Mouse (Mus musculus) liver, postnatal 0 days (tissue): Measurements from ENCODE around the gene Kat2a. TPM values are rescaled to one million over a fixed set of nuclear protein-coding genes. Genes with fewer than 3 reads are reported as not detected.

Source experiments
- ATAC-seq: fragments of 200-750 bp; cut with Nextera tagmentation; 2 replicates; pipeline ENCODE4 v1.8.0; 2017; ENCODE audit warnings: mild to moderate bottlenecking, moderate library complexity
- DNase-seq: peaks from one replicate; pipeline ENCODE4 v3.0.0-alpha.2; 2016
- H3K27ac ChIP-seq: fragments of 300-500 bp; sonication (generic); 2 replicates; pipeline ENCODE4 v1.5.1; 2014; ENCODE audit warnings: antibody characterized with exemption, moderate library complexity, mild to moderate bottlenecking, low read depth
- H3K27me3 ChIP-seq: fragments of 300-500 bp; sonication (generic); 2 replicates; pipeline ENCODE4 v1.6.1; 2014; ENCODE audit warnings: low read length, control low read depth, mixed read lengths; ENCODE audit not compliant: insufficient read depth
- H3K36me3 ChIP-seq: fragments of 300-500 bp; sonication (generic); replicated peaks from 2 replicates; pipeline ENCODE4 v1.6.1; 2014; ENCODE audit warnings: mild to moderate bottlenecking, control low read depth, low read length, moderate library complexity, mixed read lengths; ENCODE audit not compliant: insufficient read depth
- H3K4me1 ChIP-seq: fragments of 300-500 bp; sonication (generic); 2 replicates; pipeline ENCODE4 v1.6.1; 2014; ENCODE audit warnings: antibody characterized with exemption, mild to moderate bottlenecking, control low read depth; ENCODE audit not compliant: insufficient read depth
- H3K4me2 ChIP-seq: fragments of 300-500 bp; sonication (generic); 2 replicates; pipeline ENCODE4 v1.6.1; 2014; ENCODE audit warnings: low read depth, mild to moderate bottlenecking, low read length, moderate library complexity, mixed read lengths
- H3K4me3 ChIP-seq: fragments of 300-500 bp; sonication (generic); 2 replicates; pipeline ENCODE4 v1.5.1; 2014; ENCODE audit warnings: low read depth, low read length
- H3K9ac ChIP-seq: fragments of 300-500 bp; sonication (generic); replicated peaks from 2 replicates; pipeline ENCODE4 v1.6.1; 2014; ENCODE audit warnings: mild to moderate bottlenecking, moderate library complexity
- H3K9me3 ChIP-seq: fragments of 300-500 bp; sonication (generic); 2 replicates; pipeline ENCODE4 v1.6.1; 2016; ENCODE audit warnings: mild to moderate bottlenecking, control low read depth, low read length, mixed read lengths
- CTCF ChIP-seq: sonication (generic); IDR thresholded peaks from 2 replicates; pipeline ENCODE4 v1.5.1; 2016; ENCODE audit warnings: antibody characterized with exemption, low read depth
- EP300 ChIP-seq: IDR thresholded peaks from 2 replicates; pipeline ENCODE4 v1.6.1; 2016; ENCODE audit warnings: antibody characterized with exemption, low read depth, mild to moderate bottlenecking
- WGBS: fragments of 180-500 bp; shearing (Covaris S2); extraction: QIAGEN DNeasy Blood & Tissue Kit; methylation state at CpG from one replicate; pipeline ENCODE4 v1.1.7; 2014; ENCODE audit not compliant: insufficient replicate concordance; 5-methylcytosine and 5-hydroxymethylcytosine counted together
- polyA plus RNA-seq: library from polyadenylated mRNA; unstranded; fragments of >200 nt; fragmentation: Nextera tagmentation; extraction: Ambion mirVana; gene quantifications from 2 replicates; pipeline ENCODE4 v1.2.1, GENCODE M21; 2015

The Kat2a gene
- polyA plus RNA-seq, 1 experiment from 2014 or later, result 9.2 TPM

GRCm38 (mm10) chr11:100748620-100749019 is 36.4 kb upstream of the Kat2a start:
- Histone ChIP-seq H3K4me2 (no peak overlapping the region), H3K4me1 (peaks cover 12% of the 10 kb centered on the region), H3K27ac (no peak overlapping the region), H3K27me3 (peaks cover 10% of the 10 kb centered on the region; the same call in 1 of the 2 replicates), H3K9me3 (no peaks in the 10 kb centered on the region), H3K9ac (no peak overlapping the region), H3K36me3 (no peaks in the 10 kb centered on the region), H3K4me3 (no peak overlapping the region)
- ATAC-seq (no peak), DNase-seq (no peak)
- 52% methylated on average over 4 of the region's 4 CpGs for WGBS
- TF ChIP-seq EP300 (no peak), CTCF (no peak)

- DNase-seq, result peak; percentile 37
- Histone ChIP-seq H3K4me1 (peaks cover 12% of the 10 kb centered on the region), H3K4me2 (no peak overlapping the region), H3K9ac (no peak overlapping the region), H3K4me3 (no peak overlapping the region), H3K27ac (0 out of 2 replicates have a peak overlapping the region, but pooled peaks have one; percentile 3), H3K9me3 (no peaks in the 10 kb centered on the region), H3K36me3 (no peaks in the 10 kb centered on the region), H3K27me3 (peaks cover 10% of the 10 kb centered on the region; the same call in 1 of the 2 replicates)
- WGBS, result 46% methylated on average over 5 of the region's 5 CpGs
- ATAC-seq, result peak; percentile 94
- TF ChIP-seq EP300, result no peak; the same call in 1 of the 2 replicates
- no peak for TF ChIP-seq CTCF
Measured at GRCm38 (mm10) chr11:100747114-100747513, 34.8 kb upstream of the Kat2a start.

- Histone ChIP-seq H3K4me1 (peaks cover 12% of the 10 kb centered on the region), H3K27me3 (peaks cover 10% of the 10 kb centered on the region; the same call in 1 of the 2 replicates), H3K9ac (no peak overlapping the region), H3K27ac (0 out of 2 replicates have a peak overlapping the region, but pooled peaks have one; percentile 3), H3K36me3 (no peaks in the 10 kb centered on the region), H3K9me3 (no peaks in the 10 kb centered on the region), H3K4me2 (no peak overlapping the region), H3K4me3 (no peak overlapping the region)
- TF ChIP-seq EP300, result no peak
- no peak for TF ChIP-seq CTCF
- ATAC-seq (no peak), DNase-seq (no peak)
- WGBS, result 84% methylated on average over 10 of the region's 10 CpGs
Measured at GRCm38 (mm10) chr11:100746546-100746945, 34.3 kb upstream of the Kat2a start.

- peaks cover 10% of the 10 kb centered on the region; the same call in 1 of the 2 replicates for H3K27me3 ChIP-seq
- H3K9ac ChIP-seq, result no peak overlapping the region
- H3K4me2 ChIP-seq, result no peak overlapping the region
- TF ChIP-seq EP300, result no peak
- peak; percentile 80 for TF ChIP-seq CTCF
- H3K27ac ChIP-seq, result no peak overlapping the region
- no peaks in the 10 kb centered on the region for H3K9me3 ChIP-seq
- 16% methylated on average over 6 of the region's 6 CpGs for WGBS
- H3K4me3 ChIP-seq, result no peak overlapping the region
- DNase-seq (peak; percentile 60), ATAC-seq (no peak)
- H3K36me3 ChIP-seq, result no peaks in the 10 kb centered on the region
- H3K4me1 ChIP-seq, result peaks cover 12% of the 10 kb centered on the region
Measured at GRCm38 (mm10) chr11:100745085-100745484, 32.8 kb upstream of the Kat2a start.

- no peak overlapping the region for H3K27ac ChIP-seq
- H3K27me3 ChIP-seq, result no peaks in the 10 kb centered on the region
- no peaks in the 10 kb centered on the region for H3K36me3 ChIP-seq
- ATAC-seq (no peak), DNase-seq (no peak)
- H3K4me3 ChIP-seq, result no peak overlapping the region
- no peak overlapping the region for H3K9ac ChIP-seq
- H3K4me2 ChIP-seq, result no peak overlapping the region
- TF ChIP-seq EP300, result no peak
- 81% methylated on average over 6 of the region's 6 CpGs for WGBS
- H3K4me1 ChIP-seq, result peaks cover 17% of the 10 kb centered on the region
- no peaks in the 10 kb centered on the region for H3K9me3 ChIP-seq
Measured at GRCm38 (mm10) chr11:100741348-100741747, 29.1 kb upstream of the Kat2a start.

- Histone ChIP-seq H3K36me3 (peaks cover 5% of the 10 kb centered on the region; the same call in 1 of the 2 replicates), H3K4me3 (peak overlapping the region; percentile 100), H3K4me1 (peaks cover 33% of the 10 kb centered on the region), H3K9ac (peak overlapping the region; percentile 69), H3K4me2 (peak overlapping the region; percentile 88), H3K9me3 (no peaks in the 10 kb centered on the region), H3K27me3 (no peaks in the 10 kb centered on the region), H3K27ac (peak overlapping the region; percentile 79)
- DNase-seq (no peak), ATAC-seq (no peak)
- no peak for TF ChIP-seq EP300
- TF ChIP-seq CTCF, result no peak
- 21% methylated on average over 5 of the region's 5 CpGs for WGBS
Measured at GRCm38 (mm10) chr11:100738749-100739148, 26.5 kb upstream of the Kat2a start.
